Mouse (Mus musculus): Measurements from ENCODE around the gene Lypd4. TPM values are rescaled to one million over a fixed set of nuclear protein-coding genes. Genes with fewer than 3 reads are reported as not detected.
A peak's percentile ranks its signal among the peaks of the same experiment; 100 is the strongest.
"Not testable (repeated sequence)": the region's sequence is repeated elsewhere in the genome, so short reads cannot be mapped to it uniquely, and the experiment has no call there.

The Lypd4 gene
- total RNA-seq, 1 experiment from 2014 or later = not detected

GRCm38 (mm10) chr7:24852557-24853232, 17.0 kb downstream of the Lypd4 start:
- ATAC-seq (replicated peaks; ENCODE audit: low read depth, poor library complexity, severe bottlenecking) = peak; percentile 77

- ATAC-seq (replicated peaks; ENCODE audit: low read depth, poor library complexity, severe bottlenecking) = no peak
These were observed 18.0 kb downstream of the Lypd4 start for GRCm38 (mm10) chr7:24851596-24852325.

DNA sequence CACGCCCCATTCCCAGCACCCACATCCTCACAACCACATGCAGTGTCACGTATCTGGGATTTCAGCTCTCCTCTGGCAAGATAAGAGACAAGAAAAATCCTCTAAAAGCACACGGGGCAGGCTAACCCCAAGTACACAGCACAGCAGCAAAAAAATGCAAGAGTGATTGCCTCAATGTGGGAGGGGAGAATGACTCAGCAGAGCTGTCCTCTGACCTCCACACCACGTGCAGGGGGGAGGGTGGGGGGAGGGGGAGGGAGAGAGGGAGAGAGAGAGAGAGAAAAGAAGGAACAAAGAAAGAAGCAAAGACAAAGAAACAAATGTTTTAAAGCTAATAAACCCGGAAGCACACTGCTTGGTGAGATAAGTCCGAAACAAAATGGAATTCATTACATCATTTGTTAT, 18.8 kb downstream of the Lypd4 start:
- peak; percentile 74 for ATAC-seq (replicated peaks; ENCODE audit: low read depth, poor library complexity, severe bottlenecking)

DNA sequence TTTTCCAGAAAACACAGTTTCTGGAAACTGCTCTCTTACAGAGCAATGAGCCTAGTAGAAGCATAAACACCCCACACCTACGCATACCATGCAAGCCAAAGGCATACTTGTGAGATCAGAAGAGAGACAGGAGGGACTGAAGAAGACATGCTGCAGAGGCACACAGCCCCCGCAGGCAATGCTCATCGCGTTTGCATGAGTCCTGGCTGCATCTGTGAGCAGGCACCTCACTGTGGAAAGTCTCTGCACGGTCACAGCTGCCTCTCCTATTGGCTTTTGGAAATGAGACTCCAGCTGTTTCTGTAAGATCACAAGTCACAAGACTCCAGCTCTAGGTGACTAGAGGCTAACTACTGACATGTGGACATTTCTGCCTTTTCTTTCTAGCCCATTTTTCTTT, 19.6 kb downstream of the Lypd4 start:
- ATAC-seq (replicated peaks; ENCODE audit: low read depth, poor library complexity, severe bottlenecking) = no peak

DNA sequence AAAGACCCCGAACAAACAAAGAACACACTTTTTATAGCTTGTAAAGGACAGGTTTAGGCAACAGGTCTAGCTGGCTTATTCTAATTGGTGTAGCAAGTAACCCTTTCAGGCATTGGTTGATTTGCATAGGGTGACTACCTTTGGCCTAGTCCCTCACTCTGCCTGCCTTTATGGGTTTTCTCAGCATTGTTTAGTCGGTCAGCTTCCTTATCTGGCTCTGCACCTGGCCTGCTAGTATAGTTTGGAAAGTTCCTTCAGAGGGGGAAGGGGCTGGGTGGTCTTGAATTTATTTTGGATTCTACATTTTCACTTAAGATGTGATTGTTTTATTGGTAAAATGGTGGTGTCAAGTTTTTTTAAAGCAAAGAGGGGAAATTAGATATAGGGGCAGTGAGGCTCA, 23.2 kb downstream of the Lypd4 start:
- not testable (repeated sequence) for ATAC-seq (replicated peaks; ENCODE audit: low read depth, poor library complexity, severe bottlenecking)

GRCm38 (mm10) chr7:24845713-24846112, 24.0 kb downstream of the Lypd4 start:
- ATAC-seq (replicated peaks; ENCODE audit: low read depth, poor library complexity, severe bottlenecking) = peak; percentile 100

DNA sequence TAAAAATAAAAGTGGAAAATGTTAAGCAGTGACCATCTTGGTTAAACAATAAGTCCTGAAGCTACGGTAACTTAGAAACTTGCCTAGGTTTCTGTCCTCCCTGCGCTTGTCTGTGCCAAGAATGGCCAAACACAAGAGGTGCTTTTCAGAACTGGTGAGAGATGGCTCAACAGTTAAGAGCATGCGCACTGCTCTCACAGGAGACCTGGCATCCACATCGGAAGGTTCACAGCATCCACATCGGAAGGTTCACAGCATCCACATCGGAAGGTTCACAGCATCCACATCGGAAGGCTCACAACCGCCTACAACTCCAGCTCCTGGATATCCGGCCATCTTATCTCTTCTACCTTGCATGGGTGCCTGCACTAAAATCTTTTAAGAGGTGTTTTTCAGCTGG, 24.6 kb downstream of the Lypd4 start:
- ATAC-seq (replicated peaks; ENCODE audit: low read depth, poor library complexity, severe bottlenecking) = no peak

DNA sequence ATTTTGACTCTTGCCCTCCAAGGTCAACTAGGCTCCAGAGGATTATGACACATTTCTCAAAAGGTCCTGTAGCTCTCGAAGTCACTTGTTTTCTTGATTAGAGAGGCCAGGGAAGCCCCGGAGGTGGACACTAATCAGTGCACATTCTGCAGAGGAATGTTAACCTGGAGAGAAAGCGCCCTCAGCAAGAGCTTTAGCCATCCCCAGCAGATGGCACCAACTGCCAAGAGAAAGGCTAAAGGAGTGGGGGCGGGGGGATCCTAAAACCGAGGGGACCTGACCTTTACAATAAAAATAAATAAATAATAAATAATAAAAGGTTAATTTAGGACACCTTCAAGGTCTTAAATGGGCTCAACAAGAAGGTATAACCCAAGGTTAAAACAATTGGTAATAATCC, 25.6 kb downstream of the Lypd4 start:
- no peak for ATAC-seq (replicated peaks; ENCODE audit: low read depth, poor library complexity, severe bottlenecking)

DNA sequence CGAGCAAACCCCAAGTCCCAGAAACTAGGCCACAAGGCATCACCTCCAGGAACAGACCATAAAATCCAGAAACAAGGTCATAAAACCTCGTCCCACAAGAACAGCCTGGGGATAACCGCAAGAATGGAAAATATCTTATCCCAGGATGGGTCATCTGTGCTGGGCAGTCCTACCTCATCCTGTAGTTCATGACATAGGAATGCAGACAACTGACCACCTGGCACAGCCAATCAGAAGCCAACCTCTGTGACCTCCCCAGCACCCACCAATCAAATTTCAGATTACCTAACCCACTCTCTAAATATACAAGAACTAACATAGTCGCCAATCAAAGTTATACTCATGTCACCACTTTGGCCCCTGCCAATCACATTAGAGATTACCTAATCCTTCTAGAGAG, 28.7 kb downstream of the Lypd4 start:
- ATAC-seq (replicated peaks; ENCODE audit: low read depth, poor library complexity, severe bottlenecking) = no peak

DNA sequence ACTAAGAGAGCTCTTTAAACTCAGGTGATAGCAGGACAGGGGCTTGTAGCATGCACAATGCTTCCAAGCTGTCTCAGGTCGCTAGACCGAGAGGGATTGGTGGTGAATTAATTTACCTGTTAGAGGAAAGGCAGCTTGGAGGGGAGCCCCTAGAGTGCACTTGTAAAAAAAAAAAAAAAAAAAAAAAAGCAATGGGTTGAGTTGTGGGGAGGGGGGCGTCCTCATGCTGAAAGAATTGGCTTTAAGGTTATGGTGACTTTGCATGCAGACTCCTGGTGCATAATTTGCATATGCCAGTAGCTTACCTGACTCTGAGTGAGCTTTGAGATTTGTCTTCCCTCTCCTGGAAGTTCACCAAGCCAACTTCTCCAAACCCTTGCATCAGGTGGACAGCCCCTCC, 29.4 kb downstream of the Lypd4 start:
- no peak for ATAC-seq (replicated peaks; ENCODE audit: low read depth, poor library complexity, severe bottlenecking)

- peak; percentile 59 for ATAC-seq (replicated peaks; ENCODE audit: low read depth, poor library complexity, severe bottlenecking)
These were observed 30.3 kb downstream of the Lypd4 start for GRCm38 (mm10) chr7:24839410-24839808.

DNA sequence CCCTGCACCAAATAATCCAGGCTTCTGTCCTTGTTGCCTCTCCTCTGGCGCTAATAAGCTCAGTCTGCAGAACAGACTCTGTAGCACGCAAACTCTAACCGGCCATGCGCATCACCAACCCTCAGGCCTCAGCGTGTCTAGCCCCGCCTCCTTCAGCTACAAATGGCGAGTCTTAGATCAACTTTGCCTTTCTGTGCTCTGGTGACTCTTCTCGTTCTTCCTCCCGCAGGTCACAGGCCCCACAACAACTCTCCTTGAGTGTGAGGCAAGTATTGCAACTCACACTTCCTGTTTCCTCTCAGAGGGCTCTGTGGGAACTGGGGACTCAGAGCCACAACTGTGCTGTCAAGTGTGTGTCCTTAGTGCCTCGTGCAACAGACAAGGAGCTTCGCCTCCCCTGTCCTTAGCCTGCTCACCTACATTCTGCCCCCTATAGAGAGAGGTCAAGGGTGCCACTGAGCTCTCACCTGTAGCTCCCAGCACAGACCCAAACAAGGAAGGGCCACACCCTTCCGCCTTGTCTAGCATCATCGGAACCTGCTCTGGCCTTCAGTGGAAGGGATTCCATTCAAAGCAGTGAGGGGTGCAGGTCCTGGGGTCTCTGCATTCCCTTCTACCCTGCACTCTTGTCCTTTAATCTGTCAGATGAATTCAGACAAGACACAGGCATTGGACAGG, 30.9 kb downstream of the Lypd4 start:
- ATAC-seq (replicated peaks; ENCODE audit: low read depth, poor library complexity, severe bottlenecking) = peak; percentile 86

- ATAC-seq (replicated peaks; ENCODE audit: low read depth, poor library complexity, severe bottlenecking) = no peak
These were observed 42.6 kb downstream of the Lypd4 start for GRCm38 (mm10) chr7:24827181-24827580.

GRCm38 (mm10) chr7:24824452-24824851, 45.3 kb downstream of the Lypd4 start:
- ATAC-seq (replicated peaks; ENCODE audit: low read depth, poor library complexity, severe bottlenecking) = peak; percentile 59

- ATAC-seq (replicated peaks; ENCODE audit: low read depth, poor library complexity, severe bottlenecking) = peak; percentile 98
These were observed 52.2 kb downstream of the Lypd4 start for GRCm38 (mm10) chr7:24817502-24817901.

Other genes starting within 250 kb of the Lypd4 start
- not detected in 2 replicates for gene Lypd3, start 233.4 kb downstream of the Lypd4 start, total RNA-seq (2017)
- not detected in 2 replicates for gene Tex101, start 193.3 kb downstream of the Lypd4 start, total RNA-seq (2017)
- not detected in 2 replicates for gene BC049730, start 160.7 kb downstream of the Lypd4 start, total RNA-seq (2017)
- not detected in 2 replicates for gene Gm4763, start 143.0 kb downstream of the Lypd4 start, total RNA-seq (2017)
- gene Cd177, start 109.6 kb downstream of the Lypd4 start, total RNA-seq (2017) = 5.7 and 9.7 TPM in 2 replicates
- 1.2 TPM in 1 of 2 replicates, not detected in the other for gene Ceacam10, start 92.7 kb downstream of the Lypd4 start, total RNA-seq (2017)
- gene Gm9844, start 7.7 kb downstream of the Lypd4 start, total RNA-seq (2017) = 34.7 and 43.7 TPM in 2 replicates
- gene Dmrtc2, start 116 bp upstream of the Lypd4 start, total RNA-seq (2017) = not detected in 2 replicates
- gene Rps19, start 14.4 kb upstream of the Lypd4 start, total RNA-seq (2017) = 1,538 and 1,683 TPM in 2 replicates
- gene Cd79a, start 27.4 kb upstream of the Lypd4 start, total RNA-seq (2017) = not detected in 2 replicates
- gene Arhgef1, start 33.0 kb upstream of the Lypd4 start, total RNA-seq (2017) = 43.2 and 54.1 TPM in 2 replicates
- gene Gm4881, start 74.6 kb upstream of the Lypd4 start, total RNA-seq (2017) = not detected in 2 replicates
- 78.3 and 82.6 TPM in 2 replicates for gene Rabac1, start 102.8 kb upstream of the Lypd4 start, total RNA-seq (2017)
- gene Atp1a3, start 136.0 kb upstream of the Lypd4 start, total RNA-seq (2017) = 17.1 and 23.8 TPM in 2 replicates
- 10.4 and 11.5 TPM in 2 replicates for gene Grik5, start 202.4 kb upstream of the Lypd4 start, total RNA-seq (2017)
- gene Zfp574, start 202.6 kb upstream of the Lypd4 start, total RNA-seq (2017) = 4.8 and 8.4 TPM in 2 replicates

All from common myeloid progenitor, adult 5-6 weeks (primary cell).